Mouse (Mus musculus) hindbrain, embryonic 11.5 days (tissue): Measurements from ENCODE around the gene Srgap1. TPM values are rescaled to one million over a fixed set of nuclear protein-coding genes. Genes with fewer than 3 reads are reported as not detected.

ENCODE experiments used
- ATAC-seq: fragments of 200-750 bp; cut with Nextera tagmentation; 2 replicates; pipeline ENCODE4 v1.8.0; 2017; ENCODE audit warnings: mild to moderate bottlenecking, moderate TSS enrichment, moderate library complexity; ENCODE audit not compliant: low FRiP score
- DNase-seq: peaks from one replicate; pipeline ENCODE4 v3.0.0-alpha.2; 2015; ENCODE audit warnings: low spot score
- H3K27ac ChIP-seq: fragments of 300-500 bp; sonication (generic); 2 replicates; pipeline ENCODE4 v1.5.1; 2014; ENCODE audit warnings: mild to moderate bottlenecking, low read depth, low read length
- H3K27me3 ChIP-seq: fragments of 300-500 bp; sonication (generic); 2 replicates; pipeline ENCODE4 v1.6.1; 2014; ENCODE audit warnings: mild to moderate bottlenecking, low read length, moderate library complexity, mixed read lengths; ENCODE audit not compliant: control insufficient read depth, insufficient read depth
- H3K36me3 ChIP-seq: fragments of 300-500 bp; sonication (generic); 2 replicates; pipeline ENCODE4 v1.6.1; 2014; ENCODE audit warnings: mild to moderate bottlenecking, low read length, moderate library complexity, mixed read lengths; ENCODE audit not compliant: control insufficient read depth, insufficient read depth
- H3K4me1 ChIP-seq: fragments of 300-500 bp; sonication (generic); replicated peaks from 2 replicates; pipeline ENCODE4 v1.6.1; 2014; ENCODE audit warnings: low read length, mixed read lengths; ENCODE audit not compliant: control insufficient read depth, insufficient read depth
- H3K4me2 ChIP-seq: fragments of 300-500 bp; sonication (generic); replicated peaks from 2 replicates; pipeline ENCODE4 v1.6.1; 2014; ENCODE audit warnings: mild to moderate bottlenecking, low read depth, low read length
- H3K4me3 ChIP-seq: fragments of 300-500 bp; sonication (generic); 2 replicates; pipeline ENCODE4 v1.5.1; 2014; ENCODE audit warnings: low read depth, low read length
- H3K9ac ChIP-seq: fragments of 300-500 bp; sonication (generic); 2 replicates; pipeline ENCODE4 v1.6.1; 2014; ENCODE audit warnings: low read depth, low read length
- H3K9me3 ChIP-seq: fragments of 300-500 bp; sonication (generic); 2 replicates; pipeline ENCODE4 v1.6.1; 2016; ENCODE audit warnings: low read length; ENCODE audit not compliant: control insufficient read depth
- WGBS: fragments of 180-500 bp; shearing (Covaris S2); extraction: QIAGEN DNeasy Blood & Tissue Kit; methylation state at CpG from one replicate; pipeline ENCODE4 v1.1.7; 2014; 5-methylcytosine and 5-hydroxymethylcytosine counted together
- polyA plus RNA-seq: library from polyadenylated mRNA; unstranded; fragments of >200 nt; fragmentation: Nextera tagmentation; extraction: Ambion mirVana; gene quantifications from 2 replicates; pipeline ENCODE4 v1.2.1, GENCODE M21; 2014

Srgap1 gene
- polyA plus RNA-seq, 1 experiment from 2014 or later, result 26.5 TPM

DNA sequence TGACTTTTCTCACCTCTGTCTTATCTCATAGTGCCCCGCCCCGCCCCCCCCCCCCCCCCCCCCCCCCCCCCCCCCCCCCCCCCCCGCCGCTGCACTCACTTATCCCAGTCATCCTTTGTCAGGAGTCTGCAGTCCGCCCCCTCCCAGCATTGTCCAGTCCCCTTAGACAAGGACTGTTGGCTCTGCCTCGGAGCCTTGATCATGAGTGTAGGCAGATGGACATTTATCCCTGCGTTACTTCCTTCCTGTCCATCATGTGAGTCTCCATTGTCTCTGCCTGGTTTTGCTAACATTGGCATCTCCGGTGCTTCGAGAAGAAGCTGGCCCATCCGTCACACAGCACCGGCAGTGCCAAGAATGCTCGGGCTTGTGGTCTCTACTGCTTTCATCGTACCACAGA is 283.9 kb downstream of the Srgap1 start:
- H3K9ac ChIP-seq, result no peak overlapping the region
- no peak overlapping the region for H3K27ac ChIP-seq
- no peaks in the 10 kb centered on the region for H3K36me3 ChIP-seq
- H3K4me1 ChIP-seq, result no peaks in the 10 kb centered on the region
- no peaks in the 10 kb centered on the region for H3K9me3 ChIP-seq
- ATAC-seq (no peak), DNase-seq (no peak)
- WGBS, result 85% methylated on average over 8 of the region's 13 CpGs
- H3K27me3 ChIP-seq, result no peaks in the 10 kb centered on the region
- H3K4me2 ChIP-seq, result no peak overlapping the region
- no peak overlapping the region for H3K4me3 ChIP-seq

DNA sequence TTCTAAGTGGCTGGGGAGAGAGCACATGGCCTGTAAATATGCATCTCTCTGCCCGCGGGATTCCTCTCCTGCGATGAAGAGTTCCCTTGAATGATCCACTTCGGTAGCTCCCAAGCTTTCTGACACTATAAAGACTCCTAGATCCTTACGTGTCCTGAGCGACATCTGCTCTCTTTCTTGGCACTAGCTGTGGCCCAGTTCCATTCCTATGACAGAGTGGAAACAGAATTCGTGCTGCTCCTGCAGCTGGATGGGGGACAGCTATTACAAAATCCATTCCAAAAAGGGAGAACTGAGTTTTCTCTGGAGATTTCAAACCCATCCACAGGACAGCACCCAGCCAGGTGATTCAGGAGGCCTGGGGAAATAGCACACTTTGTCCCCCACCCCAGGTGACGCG is 285.0 kb downstream of the Srgap1 start:
- H3K9ac ChIP-seq, result no peak overlapping the region
- H3K36me3 ChIP-seq, result no peaks in the 10 kb centered on the region
- ATAC-seq (no peak), DNase-seq (no peak)
- H3K4me1 ChIP-seq, result no peaks in the 10 kb centered on the region
- H3K4me2 ChIP-seq, result no peak overlapping the region
- H3K9me3 ChIP-seq, result no peaks in the 10 kb centered on the region
- no peak overlapping the region for H3K4me3 ChIP-seq
- H3K27me3 ChIP-seq, result no peaks in the 10 kb centered on the region
- WGBS, result 90% methylated on average over 9 of the region's 9 CpGs
- H3K27ac ChIP-seq, result no peak overlapping the region

DNA sequence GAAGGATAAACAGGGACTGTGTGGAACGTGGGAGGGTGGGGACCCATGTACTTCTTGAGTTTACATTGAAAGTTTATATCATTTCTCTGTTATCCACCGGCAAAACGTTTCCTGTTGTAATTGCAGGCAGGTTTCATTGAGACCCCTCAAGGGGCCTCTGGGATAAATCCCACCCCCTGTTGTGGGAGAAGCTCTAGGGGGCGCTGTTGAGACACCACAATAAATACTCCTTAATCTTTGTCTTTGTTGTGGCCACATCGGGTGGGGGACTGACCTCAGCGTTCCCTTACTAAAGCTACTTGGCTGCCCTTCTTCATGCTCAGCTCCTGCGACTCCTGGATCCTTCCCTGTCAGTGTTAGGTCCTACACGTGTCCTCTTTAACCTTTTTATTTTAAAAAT is 288.0 kb downstream of the Srgap1 start:
- Histone ChIP-seq H3K36me3 (no peaks in the 10 kb centered on the region), H3K9me3 (no peaks in the 10 kb centered on the region), H3K27me3 (no peaks in the 10 kb centered on the region), H3K27ac (no peak overlapping the region), H3K4me3 (no peak overlapping the region), H3K4me1 (no peaks in the 10 kb centered on the region), H3K4me2 (no peak overlapping the region), H3K9ac (no peak overlapping the region)
- ATAC-seq, result no peak
- peak; percentile 34 for DNase-seq
- 61% methylated on average over 8 of the region's 8 CpGs for WGBS

DNA sequence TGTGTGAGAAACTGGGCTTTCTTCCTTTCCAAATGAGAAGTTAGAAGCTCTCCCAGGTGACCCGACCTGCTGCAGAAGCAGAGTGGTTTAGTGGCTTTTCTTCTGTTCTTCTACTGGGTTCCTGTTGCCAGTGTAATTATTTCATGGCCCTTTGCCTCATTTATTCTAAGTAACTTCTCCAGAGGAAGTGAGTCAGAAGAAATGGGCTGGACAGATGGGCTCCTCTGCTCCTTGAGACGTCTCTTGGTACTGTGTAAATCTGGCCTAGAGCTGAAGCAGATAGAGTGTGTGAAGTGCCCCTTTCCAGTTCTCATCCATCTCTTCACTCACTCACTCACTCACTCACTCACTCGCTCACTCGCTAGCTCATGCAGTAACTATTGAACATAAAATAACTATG is 290.4 kb downstream of the Srgap1 start:
- WGBS, result 86% methylated on average over 4 of the region's 4 CpGs
- no peak overlapping the region for H3K27ac ChIP-seq
- H3K4me3 ChIP-seq, result no peak overlapping the region
- H3K9me3 ChIP-seq, result no peaks in the 10 kb centered on the region
- ATAC-seq, result no peak
- H3K36me3 ChIP-seq, result no peaks in the 10 kb centered on the region
- no peak for DNase-seq
- H3K9ac ChIP-seq, result no peak overlapping the region
- no peak overlapping the region for H3K4me2 ChIP-seq
- no peaks in the 10 kb centered on the region for H3K27me3 ChIP-seq
- no peaks in the 10 kb centered on the region for H3K4me1 ChIP-seq

DNA sequence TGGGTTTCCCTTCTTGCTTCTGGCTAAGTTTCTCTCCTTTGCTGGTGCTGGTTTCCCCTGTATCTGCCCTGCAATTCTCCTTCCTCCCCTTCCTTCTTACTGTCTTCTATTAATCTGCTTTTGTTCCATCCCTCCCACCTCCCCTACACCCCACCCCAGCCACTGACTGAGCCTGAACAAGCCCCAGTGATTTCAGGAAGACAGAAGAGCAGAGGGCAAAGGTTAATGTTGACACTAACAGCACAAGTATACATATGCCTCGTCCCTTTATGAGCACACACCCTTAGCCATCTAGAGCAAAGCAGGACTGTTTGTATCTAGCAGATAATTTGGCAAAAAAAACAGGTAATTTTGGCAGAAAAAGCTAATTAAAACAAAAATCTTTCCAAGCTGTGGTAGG is 291.3 kb downstream of the Srgap1 start:
- Histone ChIP-seq H3K4me1 (no peaks in the 10 kb centered on the region), H3K4me2 (no peak overlapping the region), H3K36me3 (no peaks in the 10 kb centered on the region), H3K27me3 (no peaks in the 10 kb centered on the region), H3K9ac (no peak overlapping the region), H3K9me3 (no peaks in the 10 kb centered on the region), H3K4me3 (no peak overlapping the region), H3K27ac (no peak overlapping the region)
- ATAC-seq (no peak), DNase-seq (no peak)
- 22% methylated on average over 1 of the region's 1 CpGs for WGBS

DNA sequence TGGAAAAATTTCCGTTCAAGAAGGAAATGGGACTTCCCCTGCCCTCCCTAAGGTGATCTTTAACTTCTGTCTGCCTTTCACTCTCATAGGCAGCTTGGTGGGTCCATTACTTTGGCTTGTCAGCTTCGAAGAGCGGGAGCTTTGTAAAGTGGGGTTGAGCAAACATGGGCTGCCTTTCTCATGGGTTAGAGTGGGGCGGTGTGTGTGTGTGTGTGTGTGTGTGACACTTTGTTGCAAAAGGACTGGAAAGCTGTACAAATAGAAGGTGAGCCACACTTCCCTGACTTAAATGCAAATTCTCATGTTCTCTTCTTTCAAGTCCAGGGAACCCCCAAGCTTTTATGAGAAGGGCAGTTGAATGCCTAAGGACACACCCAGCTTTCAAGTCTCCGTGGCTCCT is 292.9 kb downstream of the Srgap1 start:
- Histone ChIP-seq H3K36me3 (0 out of 2 replicates have a peak, but pooled peaks cover 5% of the 10 kb centered on the region), H3K4me3 (no peak overlapping the region), H3K4me1 (no peaks in the 10 kb centered on the region), H3K9me3 (no peaks in the 10 kb centered on the region), H3K9ac (no peak overlapping the region), H3K27me3 (no peaks in the 10 kb centered on the region), H3K27ac (no peak overlapping the region), H3K4me2 (no peak overlapping the region)
- no peak for ATAC-seq
- WGBS, result 86% methylated on average over 5 of the region's 5 CpGs
- DNase-seq, result no peak

DNA sequence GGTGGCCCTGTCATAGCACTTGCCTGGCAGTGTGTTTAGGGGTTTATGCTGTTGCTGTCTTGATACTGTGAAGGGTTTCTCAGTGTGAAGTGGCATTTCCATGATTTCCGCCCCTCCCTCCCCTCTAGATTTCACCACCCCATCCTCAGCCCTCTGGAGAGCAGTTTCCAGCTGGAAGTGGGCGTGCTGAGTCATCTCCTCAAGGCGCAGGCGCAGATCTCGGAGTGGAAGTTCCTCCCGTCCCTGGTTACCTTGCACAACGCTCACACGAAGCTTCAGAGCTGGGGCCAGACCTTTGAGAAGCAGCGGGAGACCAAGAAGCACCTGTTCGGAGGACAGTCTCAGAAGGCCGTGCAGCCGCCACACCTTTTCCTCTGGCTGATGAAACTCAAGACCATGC is 296.9 kb downstream of the Srgap1 start:
- WGBS, result 93% methylated on average over 12 of the region's 12 CpGs
- H3K27me3 ChIP-seq, result no peaks in the 10 kb centered on the region
- DNase-seq (no peak), ATAC-seq (no peak)
- 0 out of 2 replicates have a peak, but pooled peaks cover 7% of the 10 kb centered on the region for H3K36me3 ChIP-seq
- no peaks in the 10 kb centered on the region for H3K4me1 ChIP-seq
- no peak overlapping the region for H3K4me3 ChIP-seq
- H3K27ac ChIP-seq, result no peak overlapping the region
- no peaks in the 10 kb centered on the region for H3K9me3 ChIP-seq
- no peak overlapping the region for H3K9ac ChIP-seq
- H3K4me2 ChIP-seq, result no peak overlapping the region

DNA sequence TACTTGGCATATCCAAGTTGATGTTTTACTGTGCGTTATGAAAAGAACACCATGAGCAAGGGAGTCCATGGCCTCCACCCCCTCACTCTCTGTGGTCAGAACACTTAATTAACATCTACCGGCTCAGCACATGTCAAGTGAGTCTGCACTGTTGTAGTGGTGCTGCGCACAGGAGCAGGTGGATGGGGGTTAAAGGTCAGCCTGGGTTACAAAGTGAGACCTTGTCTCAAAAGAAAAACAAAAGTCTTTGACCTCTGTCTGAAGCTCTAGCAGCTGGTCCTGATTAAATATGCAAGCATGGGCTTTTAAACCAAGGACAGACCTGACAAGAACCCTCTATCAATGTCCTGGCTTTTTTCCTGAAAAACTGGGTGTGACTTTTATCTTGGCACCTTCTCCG is 304.8 kb downstream of the Srgap1 start:
- Histone ChIP-seq H3K9ac (no peak overlapping the region), H3K27ac (no peak overlapping the region), H3K36me3 (0 out of 2 replicates have a peak, but pooled peaks cover 2% of the 10 kb centered on the region), H3K4me1 (no peaks in the 10 kb centered on the region), H3K4me3 (no peak overlapping the region), H3K4me2 (no peak overlapping the region), H3K9me3 (no peaks in the 10 kb centered on the region), H3K27me3 (no peaks in the 10 kb centered on the region)
- 24% methylated on average over 4 of the region's 4 CpGs for whole genome bisulfite sequencing
- DNase-seq (no peak), ATAC-seq (no peak)

DNA sequence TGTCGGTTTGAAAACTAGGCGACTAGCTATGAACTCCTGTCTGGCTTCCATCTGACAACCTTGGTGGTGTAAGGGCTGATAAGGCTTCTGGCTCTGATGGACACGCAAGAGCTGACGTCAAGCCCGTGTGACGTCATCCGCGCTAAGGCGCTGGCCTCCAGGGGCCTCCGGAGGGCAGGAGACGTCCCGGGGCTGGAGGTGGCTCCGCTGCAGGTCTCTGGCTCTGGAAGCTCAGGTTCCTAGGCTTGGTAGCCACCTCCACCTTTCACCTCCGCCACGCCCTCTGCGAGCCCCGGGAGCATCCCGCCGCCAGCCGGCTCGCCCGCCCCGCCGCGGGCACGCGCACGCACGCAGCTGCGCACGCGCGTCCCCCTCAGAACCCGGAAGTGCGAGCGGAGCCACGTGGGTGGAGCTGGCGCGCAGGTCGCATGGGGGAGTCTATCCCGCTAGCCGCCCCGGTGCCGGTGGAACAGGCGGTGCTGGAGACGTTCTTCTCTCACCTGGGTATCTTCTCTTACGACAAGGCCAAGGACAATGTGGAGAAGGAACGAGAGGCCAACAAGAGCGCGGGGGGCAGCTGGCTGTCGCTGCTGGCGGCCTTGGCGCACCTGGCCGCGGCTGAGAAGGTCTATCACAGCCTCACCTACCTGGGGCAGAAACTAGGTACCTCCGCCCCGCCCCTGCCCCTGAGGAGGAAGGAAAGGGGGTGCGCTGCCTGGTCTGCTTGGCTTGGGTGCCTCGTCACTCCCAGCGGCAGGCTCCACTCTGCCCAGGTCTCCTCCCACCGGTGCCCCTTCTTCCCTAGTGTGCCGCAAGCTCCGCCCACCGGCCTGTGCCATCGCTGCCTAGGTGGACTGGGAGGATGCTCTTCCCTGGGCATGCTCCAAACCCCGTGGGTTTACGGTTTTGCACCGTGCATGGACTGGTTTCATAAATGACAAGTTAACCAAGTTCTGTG is 307.3 kb downstream of the Srgap1 start, which contains the start of gene BC048403:
Gene BC048403, plus strand, starts transcription at position 390 of the 958 bp plus-strand sequence.
- Histone ChIP-seq H3K36me3 (no peaks in the 10 kb centered on the region), H3K4me3 (peak within 1 kb of the TSS; percentile 66), H3K27me3 (no peaks in the 10 kb centered on the region), H3K4me1 (no peaks in the 10 kb centered on the region), H3K4me2 (peak within 1 kb of the TSS; percentile 75), H3K9ac (peak within 1 kb of the TSS; percentile 60), H3K27ac (no peak within 1 kb of the TSS), H3K9me3 (no peaks in the 10 kb centered on the region)
- 0% methylated on average over 60 of the region's 68 CpGs for WGBS
- DNase-seq (peak; percentile 92), ATAC-seq (peak; percentile 94)
